Mouse (Mus musculus) hindbrain, embryonic 15.5 days (tissue): Measurements from ENCODE around the gene Reck. TPM values are rescaled to one million over a fixed set of nuclear protein-coding genes. Genes with fewer than 3 reads are reported as not detected.

Source experiments
- ATAC-seq: fragments of 200-750 bp; cut with Nextera tagmentation; 2 replicates; pipeline ENCODE4 v1.8.0; 2017; ENCODE audit warnings: low read depth, moderate number of reproducible peaks, moderate TSS enrichment; ENCODE audit not compliant: low FRiP score
- H3K27ac ChIP-seq: fragments of 300-500 bp; sonication (generic); replicated peaks from 2 replicates; pipeline ENCODE4 v1.5.1; 2015; ENCODE audit warnings: mild to moderate bottlenecking, inconsistent platforms
- H3K27me3 ChIP-seq: fragments of 300-500 bp; sonication (generic); 2 replicates; pipeline ENCODE4 v1.6.1; 2015; ENCODE audit warnings: control low read depth, inconsistent platforms
- H3K36me3 ChIP-seq: fragments of 300-500 bp; sonication (generic); 2 replicates; pipeline ENCODE4 v1.6.1; 2015; ENCODE audit warnings: control low read depth, inconsistent platforms
- H3K4me1 ChIP-seq: fragments of 300-500 bp; sonication (generic); replicated peaks from 2 replicates; pipeline ENCODE4 v1.6.1; 2015; ENCODE audit warnings: control low read depth, inconsistent platforms
- H3K4me2 ChIP-seq: fragments of 300-500 bp; sonication (generic); 2 replicates; pipeline ENCODE4 v1.6.1; 2015; ENCODE audit warnings: moderate library complexity, mild to moderate bottlenecking, inconsistent platforms
- H3K4me3 ChIP-seq: fragments of 300-500 bp; sonication (generic); 2 replicates; pipeline ENCODE4 v1.5.1; 2015; ENCODE audit warnings: mild to moderate bottlenecking, inconsistent platforms
- H3K9ac ChIP-seq: fragments of 300-500 bp; sonication (generic); 2 replicates; pipeline ENCODE4 v1.6.1; 2015; ENCODE audit warnings: inconsistent platforms
- H3K9me3 ChIP-seq: fragments of 300-500 bp; sonication (generic); 2 replicates; pipeline ENCODE4 v1.6.1; 2016; ENCODE audit warnings: control low read depth, inconsistent platforms
- WGBS: fragments of 180-500 bp; shearing (Covaris S2); methylation state at CpG from one replicate; pipeline ENCODE4 v1.1.7; 2015; 5-methylcytosine and 5-hydroxymethylcytosine counted together
- polyA plus RNA-seq: library from polyadenylated mRNA; unstranded; fragments of >200 nt; fragmentation: Nextera tagmentation; extraction: Ambion mirVana; gene quantifications from 2 replicates; pipeline ENCODE4 v1.2.1, GENCODE M21; 2015

The Reck gene
- polyA plus RNA-seq, 1 experiment from 2014 or later = 5.4 TPM

GRCm38 (mm10) chr4:43920602-43921001 is 45.3 kb downstream of the Reck start:
- Histone ChIP-seq H3K4me3 (no peak overlapping the region), H3K36me3 (peaks cover 30% of the 10 kb centered on the region), H3K27ac (no peak overlapping the region), H3K27me3 (no peaks in the 10 kb centered on the region), H3K9ac (no peak overlapping the region), H3K4me2 (no peak overlapping the region), H3K9me3 (no peaks in the 10 kb centered on the region), H3K4me1 (no peaks in the 10 kb centered on the region)
- ATAC-seq = no peak
- WGBS = 98% methylated on average over 1 of the region's 1 CpGs

- no peak for ATAC-seq
- H3K9me3 ChIP-seq = no peaks in the 10 kb centered on the region
- peaks cover 51% of the 10 kb centered on the region for H3K36me3 ChIP-seq
- no peak overlapping the region for H3K27ac ChIP-seq
- no peak overlapping the region for H3K4me2 ChIP-seq
- 86% methylated on average over 6 of the region's 6 CpGs for WGBS
- H3K27me3 ChIP-seq = no peaks in the 10 kb centered on the region
- no peak overlapping the region for H3K9ac ChIP-seq
- no peak overlapping the region for H3K4me3 ChIP-seq
- H3K4me1 ChIP-seq = no peaks in the 10 kb centered on the region
Measured at GRCm38 (mm10) chr4:43925125-43925524, 49.8 kb downstream of the Reck start.

DNA sequence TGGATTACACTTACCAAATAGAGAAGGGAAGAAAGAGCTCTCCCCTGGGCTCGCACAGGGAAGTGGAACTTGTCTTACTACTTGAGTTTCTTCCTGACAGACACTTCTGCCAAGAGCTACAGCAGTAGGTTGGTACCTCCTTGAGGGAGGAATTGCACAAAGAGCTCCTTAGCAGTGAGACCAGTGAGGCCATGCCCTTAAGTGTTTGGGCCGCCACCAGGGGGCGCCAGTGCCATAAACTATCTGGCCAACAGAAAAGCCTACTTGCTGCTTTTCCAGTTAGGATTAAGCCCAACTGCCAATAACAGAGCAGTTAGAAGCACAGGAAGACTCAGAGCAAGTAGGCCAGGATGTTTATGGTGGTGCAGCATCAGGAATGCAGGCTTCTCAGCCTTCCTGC is 50.4 kb downstream of the Reck start:
- H3K4me2 ChIP-seq = no peak overlapping the region
- peaks cover 53% of the 10 kb centered on the region for H3K36me3 ChIP-seq
- H3K4me1 ChIP-seq = no peaks in the 10 kb centered on the region
- ATAC-seq = no peak
- H3K27ac ChIP-seq = no peak overlapping the region
- H3K27me3 ChIP-seq = no peaks in the 10 kb centered on the region
- no peak overlapping the region for H3K9ac ChIP-seq
- no peak overlapping the region for H3K4me3 ChIP-seq
- no peaks in the 10 kb centered on the region for H3K9me3 ChIP-seq
- WGBS = 14% methylated on average over 3 of the region's 3 CpGs

GRCm38 (mm10) chr4:43927826-43928225 is 52.5 kb downstream of the Reck start:
- 93% methylated on average over 3 of the region's 3 CpGs for WGBS
- Histone ChIP-seq H3K4me3 (no peak overlapping the region), H3K4me1 (no peaks in the 10 kb centered on the region), H3K27me3 (no peaks in the 10 kb centered on the region), H3K36me3 (peaks cover 58% of the 10 kb centered on the region), H3K27ac (no peak overlapping the region), H3K9me3 (no peaks in the 10 kb centered on the region), H3K9ac (no peak overlapping the region), H3K4me2 (no peak overlapping the region)
- ATAC-seq = no peak

DNA sequence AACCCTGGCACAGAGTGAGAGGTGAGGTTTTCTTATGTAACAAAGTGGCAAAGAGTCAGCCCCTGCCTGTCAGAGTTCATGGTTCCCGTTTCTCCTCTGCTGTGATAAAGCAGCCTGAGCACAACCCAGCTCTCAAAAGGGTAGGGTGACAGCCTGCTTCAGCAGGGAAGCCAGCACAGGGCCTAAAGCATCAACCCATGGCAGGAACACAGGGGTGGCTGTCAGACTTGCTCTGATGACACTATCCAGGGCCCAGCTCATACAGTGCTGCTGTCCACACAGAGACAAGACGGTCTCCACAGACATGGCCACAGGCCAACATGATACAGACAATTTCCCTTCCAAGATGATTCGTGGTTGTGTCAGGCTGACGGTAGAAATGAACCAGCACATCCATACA is 56.5 kb downstream of the Reck start:
- no peak overlapping the region for H3K9ac ChIP-seq
- no peaks in the 10 kb centered on the region for H3K4me1 ChIP-seq
- WGBS = 93% methylated on average over 4 of the region's 4 CpGs
- H3K9me3 ChIP-seq = no peaks in the 10 kb centered on the region
- no peak overlapping the region for H3K4me2 ChIP-seq
- H3K4me3 ChIP-seq = no peak overlapping the region
- no peak overlapping the region for H3K27ac ChIP-seq
- no peak for ATAC-seq
- H3K36me3 ChIP-seq = peaks cover 55% of the 10 kb centered on the region
- no peaks in the 10 kb centered on the region for H3K27me3 ChIP-seq

GRCm38 (mm10) chr4:43936186-43936585 is 60.9 kb downstream of the Reck start:
- WGBS = 95% methylated on average over 4 of the region's 4 CpGs
- no peak overlapping the region for H3K4me3 ChIP-seq
- no peaks in the 10 kb centered on the region for H3K27me3 ChIP-seq
- H3K36me3 ChIP-seq = peaks cover 33% of the 10 kb centered on the region
- no peak overlapping the region for H3K9ac ChIP-seq
- ATAC-seq = no peak
- H3K27ac ChIP-seq = no peak overlapping the region
- no peaks in the 10 kb centered on the region for H3K9me3 ChIP-seq
- no peaks in the 10 kb centered on the region for H3K4me1 ChIP-seq
- H3K4me2 ChIP-seq = no peak overlapping the region

GRCm38 (mm10) chr4:43936749-43937674 is 61.7 kb downstream of the Reck start:
- Histone ChIP-seq H3K4me1 (no peaks in the 10 kb centered on the region), H3K9ac (no peak overlapping the region), H3K9me3 (no peaks in the 10 kb centered on the region), H3K4me3 (no peak overlapping the region), H3K36me3 (peaks cover 31% of the 10 kb centered on the region), H3K27me3 (no peaks in the 10 kb centered on the region), H3K4me2 (no peak overlapping the region), H3K27ac (no peak overlapping the region)
- WGBS = 86% methylated on average over 14 of the region's 14 CpGs
- no peak for ATAC-seq

DNA sequence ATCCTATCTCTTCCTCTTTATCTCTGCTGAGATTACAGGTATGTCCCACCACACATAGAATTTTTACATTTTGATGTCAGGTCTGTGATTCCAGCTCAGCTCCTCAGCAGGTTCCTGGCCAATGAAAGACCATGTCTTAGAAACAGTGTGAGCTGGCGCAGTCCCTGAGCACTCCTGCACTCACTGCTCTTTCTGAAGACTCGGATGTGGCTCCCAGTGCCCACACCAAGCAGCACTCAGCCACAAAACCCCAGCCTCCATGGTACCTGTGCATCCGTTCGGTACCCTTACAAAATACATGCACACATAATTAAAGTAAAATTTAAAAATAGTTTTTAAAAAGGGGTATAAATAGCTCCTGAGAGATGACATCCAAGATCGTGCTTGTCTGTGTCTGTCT is 66.0 kb downstream of the Reck start:
- Histone ChIP-seq H3K27me3 (no peaks in the 10 kb centered on the region), H3K9ac (no peak overlapping the region), H3K36me3 (peaks cover 40% of the 10 kb centered on the region), H3K9me3 (no peaks in the 10 kb centered on the region), H3K4me3 (no peak overlapping the region), H3K4me2 (no peak overlapping the region), H3K27ac (no peak overlapping the region), H3K4me1 (no peaks in the 10 kb centered on the region)
- 93% methylated on average over 5 of the region's 5 CpGs for WGBS
- no peak for ATAC-seq

GRCm38 (mm10) chr4:43942421-43942820 is 67.1 kb downstream of the Reck start:
- Histone ChIP-seq H3K4me2 (no peak overlapping the region), H3K9me3 (no peaks in the 10 kb centered on the region), H3K9ac (no peak overlapping the region), H3K4me1 (no peaks in the 10 kb centered on the region), H3K36me3 (peaks cover 40% of the 10 kb centered on the region), H3K27me3 (no peaks in the 10 kb centered on the region), H3K4me3 (no peak overlapping the region), H3K27ac (no peak overlapping the region)
- no peak for ATAC-seq
- 93% methylated on average over 8 of the region's 8 CpGs for WGBS

DNA sequence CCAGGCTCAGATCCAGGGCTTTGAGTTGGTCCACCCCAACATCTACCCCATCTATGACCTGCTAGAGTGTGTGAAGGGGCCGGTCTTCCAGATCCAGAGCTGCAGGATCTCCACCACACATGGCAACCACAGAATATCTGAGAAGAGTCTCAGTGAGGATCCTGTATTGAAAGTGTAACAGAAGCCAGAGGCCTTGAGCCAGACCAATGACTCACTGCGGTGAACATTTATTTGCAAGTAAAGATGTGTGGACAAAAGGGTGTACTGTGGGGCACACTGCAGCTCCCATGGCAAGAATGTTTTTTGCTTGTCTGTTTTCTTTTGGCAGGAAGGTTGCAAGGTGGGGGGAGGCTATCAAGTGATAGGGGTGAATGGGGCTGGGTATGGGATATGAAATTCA is 72.2 kb downstream of the Reck start:
- Histone ChIP-seq H3K27me3 (no peaks in the 10 kb centered on the region), H3K9me3 (no peaks in the 10 kb centered on the region), H3K4me1 (no peaks in the 10 kb centered on the region), H3K9ac (no peak overlapping the region), H3K4me3 (no peak overlapping the region), H3K4me2 (no peak overlapping the region), H3K36me3 (0 out of 2 replicates have a peak, but pooled peaks cover 12% of the 10 kb centered on the region), H3K27ac (no peak overlapping the region)
- WGBS = 93% methylated on average over 2 of the region's 2 CpGs
- ATAC-seq = no peak

DNA sequence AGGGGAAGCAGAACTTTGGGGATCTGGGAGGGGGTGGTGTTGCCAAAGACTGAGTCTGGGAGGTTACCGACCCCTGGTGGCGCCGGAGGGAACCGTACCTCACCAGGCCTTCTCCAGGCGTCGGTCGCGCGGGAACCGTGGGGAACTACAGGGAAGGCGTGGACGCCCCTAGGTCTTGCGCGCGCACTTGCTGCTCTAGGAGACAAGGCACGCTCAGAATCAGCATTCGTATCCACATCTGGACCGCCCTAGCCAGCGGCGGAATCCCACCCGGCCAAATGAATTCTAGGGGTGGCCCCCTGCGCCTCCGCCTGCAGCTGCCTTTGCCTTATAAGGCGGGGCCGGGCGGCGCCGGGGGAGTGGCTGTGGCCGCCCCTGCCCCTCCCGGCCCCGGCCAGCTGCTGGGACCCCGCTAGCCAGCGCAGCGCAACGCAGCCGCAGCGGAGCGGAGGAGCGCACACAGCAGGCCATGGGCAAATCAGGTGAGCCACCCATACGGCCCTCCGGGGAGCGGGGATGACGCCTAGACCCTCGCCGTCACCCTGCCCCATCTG is 82.0 kb downstream of the Reck start, which contains the start of gene Glipr2:
TSS of gene Glipr2 (plus strand) at position 110 of the 554 bp plus-strand sequence.
- peak; percentile 89 for ATAC-seq
- under 1% methylated on average over 45 of the region's 45 CpGs for WGBS
- H3K4me3 ChIP-seq = peak within 1 kb of the TSS; percentile 83
- H3K27me3 ChIP-seq = no peaks in the 10 kb centered on the region
- H3K9me3 ChIP-seq = no peaks in the 10 kb centered on the region
- no peaks in the 10 kb centered on the region for H3K36me3 ChIP-seq
- peak within 1 kb of the TSS; percentile 81 for H3K27ac ChIP-seq
- peak within 1 kb of the TSS; percentile 99 for H3K4me2 ChIP-seq
- peaks cover 30% of the 10 kb centered on the region for H3K4me1 ChIP-seq
- peak within 1 kb of the TSS; percentile 76 for H3K9ac ChIP-seq

- WGBS = under 1% methylated on average over 26 of the region's 26 CpGs
- H3K4me3 ChIP-seq = peak overlapping the region; percentile 83
- peak overlapping the region; percentile 76 for H3K9ac ChIP-seq
- H3K27ac ChIP-seq = peak overlapping the region; percentile 81
- no peaks in the 10 kb centered on the region for H3K27me3 ChIP-seq
- peak; percentile 78 for ATAC-seq
- H3K4me2 ChIP-seq = peak overlapping the region; percentile 99
- H3K36me3 ChIP-seq = no peaks in the 10 kb centered on the region
- no peaks in the 10 kb centered on the region for H3K9me3 ChIP-seq
- peaks cover 30% of the 10 kb centered on the region for H3K4me1 ChIP-seq
Measured at GRCm38 (mm10) chr4:43957846-43958461, 82.6 kb downstream of the Reck start.
